ENCODE assay signal across 8 mouse cellular contexts in genomic region chr12:108811133-108811532, GRCm38 (mm10). TPM values are rescaled to one million over a fixed set of nuclear protein-coding genes. Genes with fewer than 3 reads are reported as not detected.
A peak's percentile ranks its signal among the peaks of the same experiment; 100 is the strongest.
DNase-seq lines count a peak whose midpoint lies in the region; ATAC-seq and TF ChIP-seq lines count a peak whose summit lies in the region.

No protein-coding gene starts in this region.

- no peak overlapping the region for H3K9ac ChIP-seq in liver, adult 2 months (ENCODE audit: low read depth, low read length)
- H3K9ac ChIP-seq in hindbrain, embryonic 13.5 days: no peak overlapping the region

- DNase-seq in cerebellum, adult 2 months: peak in 1 of 2 experiments; percentile 51
- DNase-seq in cerebellum, adult 11 months: no peak
- peak; percentile 68 for DNase-seq in liver, adult 2 months (ENCODE audit: extremely low read depth, low read depth, low spot score)
- no peak for DNase-seq in liver
- DNase-seq in lung, postnatal 36 days: peak; percentile 73
- no peak for DNase-seq in ovary, postnatal 36 days (ENCODE audit: low spot score)

- no peaks in the 10 kb centered on the region for H3K4me1 ChIP-seq in cerebellum, adult 2 months (ENCODE audit: control insufficient read depth, insufficient read depth, low read length)
- peaks cover 7% of the 10 kb centered on the region; the same call in 1 of the 2 replicates for H3K4me1 ChIP-seq in liver, adult 2 months (ENCODE audit: control insufficient read depth, insufficient read depth, low read length)
- H3K4me1 ChIP-seq in hindbrain, embryonic 13.5 days (replicated peaks): peaks cover 13% of the 10 kb centered on the region

- TF ChIP-seq CTCF in cerebellum, adult 2 months (IDR thresholded peaks at IDR 0.05; ENCODE audit: borderline replicate concordance, insufficient read depth, low read depth, low read length): peak; percentile 58; the same call in 1 of the 2 replicates
- 0 out of 2 replicates have a peak, but pooled peaks have one; percentile 17 for TF ChIP-seq CTCF in liver, adult 2 months (IDR thresholded peaks at IDR 0.05; ENCODE audit: low read depth, low read length)

- H3K9me3 ChIP-seq in hindbrain, embryonic 13.5 days: no peaks in the 10 kb centered on the region

- H3K79me2 ChIP-seq in liver, adult 2 months (ENCODE audit: control insufficient read depth, insufficient read depth, low read length): peaks cover 50% of the 10 kb centered on the region

- peaks cover 29% of the 10 kb centered on the region for H3K36me3 ChIP-seq in liver, adult 2 months (ENCODE audit: control insufficient read depth, insufficient read depth, low read length)
- H3K36me3 ChIP-seq in hindbrain, embryonic 13.5 days: peaks cover 32% of the 10 kb centered on the region

- no peak overlapping the region for H3K4me2 ChIP-seq in hindbrain, embryonic 13.5 days

- no peaks in the 10 kb centered on the region for H3K27me3 ChIP-seq in cerebellum, adult 2 months (ENCODE audit: control insufficient read depth, insufficient read depth, low read length)
- H3K27me3 ChIP-seq in liver, adult 2 months (ENCODE audit: control insufficient read depth, insufficient read depth, low read length): no peaks in the 10 kb centered on the region
- no peaks in the 10 kb centered on the region for H3K27me3 ChIP-seq in hindbrain, embryonic 13.5 days

- no peak overlapping the region for H3K27ac ChIP-seq in cerebellum, adult 2 months (ENCODE audit: insufficient read depth, low read length)
- no peak overlapping the region for H3K27ac ChIP-seq in liver, adult 2 months (replicated peaks; ENCODE audit: insufficient read depth, low read depth, low read length)
- H3K27ac ChIP-seq in hindbrain, embryonic 13.5 days: no peak overlapping the region

- peak; percentile 80 for ATAC-seq in erythroblast, adult 5-6 weeks (replicated peaks; ENCODE audit: low FRiP score, poor library complexity, severe bottlenecking)
- no peak for ATAC-seq in hindbrain, embryonic 13.5 days (ENCODE audit: low FRiP score)

- no peak for TF ChIP-seq POLR2A in cerebellum, adult 2 months (IDR thresholded peaks at IDR 0.05; ENCODE audit: borderline replicate concordance, insufficient read depth, low read length)
- no peak for TF ChIP-seq POLR2A in liver, adult 2 months (IDR thresholded peaks at IDR 0.05; ENCODE audit: extremely low read depth, insufficient read depth, low read length)

- no peak overlapping the region for H3K4me3 ChIP-seq in cerebellum, adult 2 months (replicated peaks; ENCODE audit: insufficient read depth, low read depth, low read length)
- no peak overlapping the region for H3K4me3 ChIP-seq in liver, adult 2 months (ENCODE audit: insufficient read depth, low read depth, low read length)
- H3K4me3 ChIP-seq in hindbrain, embryonic 13.5 days: no peak overlapping the region

- 17% methylated on average over 2 of the region's 2 CpGs for WGBS in cerebellum, adult 2 months
- 27% methylated on average over 2 of the region's 2 CpGs for WGBS in liver, adult 2 months
- WGBS in hindbrain, embryonic 13.5 days: 56% methylated on average over 2 of the region's 2 CpGs

RNA-seq across cellular contexts. Expression of gene Yy1, which starts 18.4 kb away (rescaled TPM):
- 23.9 and 26.3 TPM in 2 replicates for polyA plus RNA-seq in cerebellum, adult 2 months (2012; rRNA removed)
- 19.6 and 24.8 TPM in 2 replicates for total RNA-seq in liver, adult 2 months (2014; rRNA removed)
- 10.3 and 11.6 TPM in 2 replicates for polyA plus RNA-seq in liver, adult 2 months (2012; rRNA removed)
- total RNA-seq in erythroblast, adult 5-6 weeks (2015; ENCODE audit: low replicate concordance): 15.8 and 29.5 TPM in 2 replicates
- 31.0 and 43.9 TPM in 2 replicates for total RNA-seq in erythroblast, adult 5-6 weeks (2017; ENCODE audit: low replicate concordance)
- 13.5 and 14.1 TPM in 2 replicates for polyA plus RNA-seq in hindbrain, embryonic 13.5 days (2015; fragmentation: Nextera tagmentation; extraction: Ambion mirVana)

RNA-seq across cellular contexts. Expression of gene Slc25a29, which starts 24.6 kb away (rescaled TPM):
- 42.4 and 43.4 TPM in 2 replicates for polyA plus RNA-seq in cerebellum, adult 2 months (2012; rRNA removed)
- total RNA-seq in liver, adult 2 months (2014; rRNA removed): 1.9 and 2.1 TPM in 2 replicates
- polyA plus RNA-seq in liver, adult 2 months (2012; rRNA removed): 5.2 and 5.4 TPM in 2 replicates
- total RNA-seq in erythroblast, adult 5-6 weeks (2015; ENCODE audit: low replicate concordance): 0.84 and 1.7 TPM in 2 replicates
- not detected in 2 replicates for total RNA-seq in erythroblast, adult 5-6 weeks (2017; ENCODE audit: low replicate concordance)
- 17.8 and 19.2 TPM in 2 replicates for polyA plus RNA-seq in hindbrain, embryonic 13.5 days (2015; fragmentation: Nextera tagmentation; extraction: Ambion mirVana)

RNA-seq across cellular contexts. Expression of gene Slc25a47, which starts 24.7 kb away (rescaled TPM):
- polyA plus RNA-seq in cerebellum, adult 2 months (2012; rRNA removed): 9.8 and 12.5 TPM in 2 replicates
- total RNA-seq in liver, adult 2 months (2014; rRNA removed): 626 and 693 TPM in 2 replicates
- polyA plus RNA-seq in liver, adult 2 months (2012; rRNA removed): 602 and 616 TPM in 2 replicates
- total RNA-seq in erythroblast, adult 5-6 weeks (2015; ENCODE audit: low replicate concordance): 9.0 TPM in 1 of 2 replicates, not detected in the other
- total RNA-seq in erythroblast, adult 5-6 weeks (2017; ENCODE audit: low replicate concordance): 2.0 and 2.8 TPM in 2 replicates
- 9.8 and 10.8 TPM in 2 replicates for polyA plus RNA-seq in hindbrain, embryonic 13.5 days (2015; fragmentation: Nextera tagmentation; extraction: Ambion mirVana)

Comparison
In these comparisons a context has a peak if more than half of its experiments do, and no peak if none do; other contexts are left out.
1. DNase-seq: peak in liver, adult 2 months (single experiment) and lung, postnatal 36 days (single experiment); none in cerebellum, adult 11 months (single experiment), liver (single experiment) and ovary, postnatal 36 days (single experiment).
2. RNA of gene Slc25a47, which starts 24.7 kb away (polyA plus RNA-seq): 602 to 616 TPM in liver, adult 2 months; 9.8 to 10.8 TPM in hindbrain, embryonic 13.5 days and 9.8 to 12.5 TPM in cerebellum, adult 2 months; every median in the first group is over 10 times any median in the second.